Mouse (Mus musculus): ENCODE data around the gene Setd1b. TPM values are rescaled to one million over a fixed set of nuclear protein-coding genes. Genes with fewer than 3 reads are reported as not detected.
A peak's percentile ranks its signal among the peaks of the same experiment; 100 is the strongest.

Gene Setd1b
- polyA plus RNA-seq, 1 experiment = 28.2 TPM

- H3K27ac ChIP-seq (ENCODE audit: insufficient read depth, low read depth, low read length) = peak overlapping the region; percentile 99
- H3K4me1 ChIP-seq (ENCODE audit: control insufficient read depth, insufficient read depth, low read length) = peaks cover 9% of the 10 kb centered on the region
- TF ChIP-seq CTCF (IDR thresholded peaks at IDR 0.05; ENCODE audit: low read depth, low read length) (no peak), POLR2A (IDR thresholded peaks at IDR 0.05; ENCODE audit: borderline replicate concordance, low read depth, low read length) (no peak)
- peak overlapping the region; percentile 73 for H3K4me3 ChIP-seq (ENCODE audit: insufficient read depth, low read length)
Observed at GRCm38 (mm10) chr5:123138953-123139721, 2.9 kb upstream of the Setd1b start.

GRCm38 (mm10) chr5:123139722-123140627 lies 2.0 kb upstream of the Setd1b start:
- peaks cover 7% of the 10 kb centered on the region for H3K4me1 ChIP-seq (ENCODE audit: control insufficient read depth, insufficient read depth, low read length)
- H3K4me3 ChIP-seq (ENCODE audit: insufficient read depth, low read length) = peak overlapping the region; percentile 73
- no peak for TF ChIP-seq CTCF (IDR thresholded peaks at IDR 0.05; ENCODE audit: low read depth, low read length)
- no peak for TF ChIP-seq POLR2A (IDR thresholded peaks at IDR 0.05; ENCODE audit: borderline replicate concordance, low read depth, low read length)
- H3K27ac ChIP-seq (ENCODE audit: insufficient read depth, low read depth, low read length) = peak overlapping the region; percentile 99

- Histone ChIP-seq H3K27ac (ENCODE audit: insufficient read depth, low read depth, low read length) (peak overlapping the region; percentile 96), H3K4me3 (ENCODE audit: insufficient read depth, low read length) (peak overlapping the region; percentile 67), H3K4me1 (ENCODE audit: control insufficient read depth, insufficient read depth, low read length) (peaks cover 7% of the 10 kb centered on the region)
- TF ChIP-seq CTCF (IDR thresholded peaks at IDR 0.05; ENCODE audit: low read depth, low read length) (no peak), POLR2A (IDR thresholded peaks at IDR 0.05; ENCODE audit: borderline replicate concordance, low read depth, low read length) (peak; percentile 60; the same call in 1 of the 2 replicates)
Observed at GRCm38 (mm10) chr5:123140694-123141554, 1.1 kb upstream of the Setd1b start.

- H3K4me1 ChIP-seq (ENCODE audit: control insufficient read depth, insufficient read depth, low read length) = peaks cover 7% of the 10 kb centered on the region
- H3K4me3 ChIP-seq (ENCODE audit: insufficient read depth, low read length) = peak overlapping the region; percentile 67
- H3K27ac ChIP-seq (ENCODE audit: insufficient read depth, low read depth, low read length) = peak overlapping the region; percentile 96
- TF ChIP-seq POLR2A (IDR thresholded peaks at IDR 0.05; ENCODE audit: borderline replicate concordance, low read depth, low read length) = no peak
Observed at GRCm38 (mm10) chr5:123141555-123142160, 335 bp upstream of the Setd1b start.

GRCm38 (mm10) chr5:123143251-123143970 lies 1.4 kb downstream of the Setd1b start:
- H3K4me3 ChIP-seq (ENCODE audit: insufficient read depth, low read length) = peak overlapping the region; percentile 67
- peaks cover 5% of the 10 kb centered on the region for H3K4me1 ChIP-seq (ENCODE audit: control insufficient read depth, insufficient read depth, low read length)
- H3K27ac ChIP-seq (ENCODE audit: insufficient read depth, low read depth, low read length) = peak overlapping the region; percentile 48
- no peak for TF ChIP-seq CTCF (IDR thresholded peaks at IDR 0.05; ENCODE audit: low read depth, low read length)
- TF ChIP-seq POLR2A (IDR thresholded peaks at IDR 0.05; ENCODE audit: borderline replicate concordance, low read depth, low read length) = no peak

GRCm38 (mm10) chr5:123143971-123144745 lies 2.2 kb downstream of the Setd1b start:
- H3K4me3 ChIP-seq (ENCODE audit: insufficient read depth, low read length) = peak overlapping the region; percentile 67
- peaks cover 5% of the 10 kb centered on the region for H3K4me1 ChIP-seq (ENCODE audit: control insufficient read depth, insufficient read depth, low read length)
- H3K27ac ChIP-seq (ENCODE audit: insufficient read depth, low read depth, low read length) = no peak overlapping the region
- TF ChIP-seq CTCF (IDR thresholded peaks at IDR 0.05; ENCODE audit: low read depth, low read length) = no peak
- no peak for TF ChIP-seq POLR2A (IDR thresholded peaks at IDR 0.05; ENCODE audit: borderline replicate concordance, low read depth, low read length)

GRCm38 (mm10) chr5:123144746-123145590 lies 3.0 kb downstream of the Setd1b start:
- TF ChIP-seq POLR2A (IDR thresholded peaks at IDR 0.05; ENCODE audit: borderline replicate concordance, low read depth, low read length) (no peak), CTCF (IDR thresholded peaks at IDR 0.05; ENCODE audit: low read depth, low read length) (no peak)
- H3K27ac ChIP-seq (ENCODE audit: insufficient read depth, low read depth, low read length) = no peak overlapping the region
- H3K4me3 ChIP-seq (ENCODE audit: insufficient read depth, low read length) = peak overlapping the region; percentile 67
- H3K4me1 ChIP-seq (ENCODE audit: control insufficient read depth, insufficient read depth, low read length) = peaks cover 11% of the 10 kb centered on the region
